Mouse (Mus musculus) left cerebral cortex, postnatal 4 days (tissue): ENCODE measurements around the gene Ccdc3. TPM values are rescaled to one million over a fixed set of nuclear protein-coding genes. Genes with fewer than 3 reads are reported as not detected.
A peak's percentile ranks its signal among the peaks of the same experiment; 100 is the strongest.
"Not testable (repeated sequence)": the region's sequence is repeated elsewhere in the genome, so short reads cannot be mapped to it uniquely, and the experiment has no call there.

Source experiments
- DNase-seq: peaks from one replicate; pipeline ENCODE4 v3.0.0-alpha.2; 2022
- intact Hi-C: fragments of 180-260 bp; cut with DNase I; formaldehyde crosslinking; loops from one replicate; pipeline ENCODE4 v1.15.1; 2025
- total RNA-seq, 2 experiments: library from RNA; stranded (reverse); gene quantifications; 2 replicates each; pipeline ENCODE4 v1.2.3; 2021

Ccdc3 gene
- total RNA-seq, 2 experiments from 2014 or later = 6.0 to 6.8 TPM

DNA sequence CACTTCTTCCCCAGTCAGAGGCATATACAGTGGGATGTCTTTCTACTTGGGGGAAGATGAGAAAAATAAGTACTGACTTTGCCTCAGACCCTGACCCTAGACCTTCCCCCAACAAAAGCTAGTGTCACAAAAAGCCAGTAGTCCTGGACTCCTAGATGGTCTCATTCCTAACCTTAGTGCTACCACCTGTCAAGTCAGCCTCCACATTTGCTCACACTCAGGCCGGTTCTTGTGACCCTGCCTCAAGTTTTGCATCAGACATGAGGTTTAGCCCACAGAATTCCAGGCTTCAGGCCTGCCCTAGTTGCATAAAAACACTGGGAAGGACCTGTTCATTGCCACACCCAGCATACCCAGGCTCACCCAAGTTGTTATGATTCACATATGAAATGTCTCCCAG lies 67.4 kb downstream of the Ccdc3 start:
- intact Hi-C loops = no loop called here
- no peak for DNase-seq

GRCm38 (mm10) chr2:5206651-5207050 lies 69.1 kb downstream of the Ccdc3 start:
- intact Hi-C loops = no loop called here
- no peak for DNase-seq

DNA sequence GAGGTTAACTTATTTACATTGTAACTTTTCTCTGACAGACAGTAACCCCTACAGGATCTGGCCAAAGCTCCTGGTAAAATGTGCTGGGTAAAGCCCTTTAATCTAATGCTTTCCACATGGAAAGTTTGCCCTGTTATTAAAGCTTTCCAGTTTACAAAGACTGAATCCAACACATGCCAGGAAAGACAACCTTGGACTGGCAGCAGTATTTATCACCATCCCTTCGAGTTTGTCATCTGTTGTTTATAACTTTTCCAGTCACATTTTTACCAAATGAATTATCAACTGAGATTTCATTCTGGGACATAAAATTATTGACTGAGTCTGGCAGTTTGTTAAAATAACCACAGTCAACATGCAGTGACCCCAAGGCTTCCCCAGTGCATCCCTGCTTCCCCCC lies 77.0 kb downstream of the Ccdc3 start:
- intact Hi-C loops = no loop called here
- no peak for DNase-seq

DNA sequence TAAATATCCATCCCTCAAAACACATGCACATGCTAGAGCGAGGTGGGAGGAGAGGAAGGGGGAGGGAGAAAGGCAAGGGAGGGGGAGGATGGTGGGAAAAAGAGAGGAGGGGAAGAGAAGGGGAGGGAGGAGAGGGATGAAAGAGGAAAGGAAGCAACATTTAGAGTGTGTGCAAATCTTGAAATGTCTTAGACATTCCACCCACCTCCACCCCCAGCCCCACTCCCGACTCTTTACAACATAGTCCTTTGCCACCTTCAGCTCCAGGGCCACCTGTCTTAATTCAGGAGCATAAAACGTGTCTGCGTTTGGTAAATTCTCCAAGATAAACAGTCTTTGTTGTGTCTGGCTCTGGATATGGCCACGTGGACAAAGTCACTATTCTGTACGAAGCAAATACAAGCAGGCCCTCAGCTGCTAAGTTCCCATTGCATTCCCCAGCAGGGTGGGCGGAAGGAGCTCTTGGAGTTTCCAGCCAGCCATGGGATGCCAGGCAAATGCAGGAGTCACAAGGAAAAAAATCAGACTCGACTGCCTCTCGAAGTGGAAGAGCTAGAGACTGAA lies 77.8 kb downstream of the Ccdc3 start:
- intact Hi-C loops = no loop called here
- no peak for DNase-seq

- intact Hi-C loops = no loop called here
- DNase-seq = no peak
Observed at GRCm38 (mm10) chr2:5219206-5219605, 81.6 kb downstream of the Ccdc3 start.

GRCm38 (mm10) chr2:5219847-5220375 lies 82.3 kb downstream of the Ccdc3 start:
- intact Hi-C loops = no loop called here
- DNase-seq = no peak

DNA sequence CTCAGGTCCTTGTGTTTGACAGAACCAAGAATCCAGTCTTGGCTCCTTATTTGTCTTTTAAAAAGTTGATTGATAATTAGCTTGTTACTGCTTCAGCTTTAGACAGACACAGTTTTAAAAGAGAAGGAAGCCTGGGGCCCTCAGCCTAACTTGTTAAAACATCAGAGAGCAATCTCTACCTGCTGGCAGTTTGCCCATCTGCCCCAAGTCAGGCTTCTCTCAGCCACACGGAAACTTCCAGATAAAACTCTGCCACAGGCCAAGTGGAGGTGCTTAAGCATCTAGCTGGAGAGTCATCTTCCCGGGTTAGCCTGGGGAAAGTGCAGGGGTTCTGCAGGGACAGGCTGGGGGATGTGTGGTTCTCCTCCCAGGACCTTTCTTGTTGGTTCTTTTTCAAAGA lies 85.0 kb downstream of the Ccdc3 start:
- intact Hi-C loops = no loop called here
- DNase-seq = no peak

DNA sequence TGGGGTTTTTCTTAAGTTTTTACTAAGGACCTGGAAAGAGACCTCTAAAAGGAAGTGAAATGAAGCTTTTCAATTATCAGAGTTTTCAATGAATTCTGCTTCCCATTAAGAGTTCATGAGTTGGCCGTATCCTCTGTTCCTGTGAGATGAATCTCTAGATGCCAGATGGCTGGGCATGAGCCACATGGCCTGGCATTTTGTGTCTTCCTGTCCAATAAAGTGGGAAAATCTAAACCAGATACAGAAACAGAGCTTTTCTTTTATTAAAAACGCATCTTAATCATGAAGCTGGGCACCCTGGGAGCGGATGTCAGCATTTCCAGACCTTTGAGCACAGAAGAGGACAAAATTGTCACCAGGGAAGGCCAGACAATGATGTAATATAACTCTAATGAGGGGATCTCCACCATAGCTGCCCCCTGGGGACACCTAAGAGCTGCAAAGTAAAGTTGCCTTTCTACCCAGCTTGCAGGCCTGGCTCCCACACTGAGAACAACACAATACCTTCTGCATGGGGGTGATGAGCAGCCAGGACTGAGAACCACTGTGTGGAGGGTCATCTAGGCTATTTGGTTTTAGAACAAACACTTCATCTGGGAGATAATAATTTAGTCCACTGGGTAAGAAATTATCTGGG lies 99.4 kb downstream of the Ccdc3 start:
- peak; percentile 35 for DNase-seq
- intact Hi-C loops = no loop called here

DNA sequence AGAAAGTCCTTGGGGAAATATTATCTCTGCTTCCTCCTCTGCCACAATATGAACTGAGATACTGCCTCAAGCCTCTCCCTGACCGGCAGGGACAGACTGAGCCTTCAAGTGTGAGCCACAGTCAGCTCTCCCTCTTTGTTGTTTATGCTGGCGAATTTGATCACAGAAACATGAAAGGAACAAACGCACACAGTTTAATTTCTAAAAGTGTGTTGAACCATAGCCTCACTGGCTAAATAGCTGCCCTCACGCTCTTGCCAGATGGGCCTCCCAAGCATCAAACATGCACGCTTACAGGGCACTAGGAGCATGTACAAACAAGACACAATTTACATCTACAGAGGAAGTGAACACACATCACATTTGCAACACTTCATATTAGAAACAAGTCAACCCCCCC lies 100.3 kb downstream of the Ccdc3 start:
- no peak for DNase-seq
- intact Hi-C loops = no loop called here

- intact Hi-C loops = no loop called here
- DNase-seq = no peak
Observed at GRCm38 (mm10) chr2:5239492-5239891, 101.9 kb downstream of the Ccdc3 start.

DNA sequence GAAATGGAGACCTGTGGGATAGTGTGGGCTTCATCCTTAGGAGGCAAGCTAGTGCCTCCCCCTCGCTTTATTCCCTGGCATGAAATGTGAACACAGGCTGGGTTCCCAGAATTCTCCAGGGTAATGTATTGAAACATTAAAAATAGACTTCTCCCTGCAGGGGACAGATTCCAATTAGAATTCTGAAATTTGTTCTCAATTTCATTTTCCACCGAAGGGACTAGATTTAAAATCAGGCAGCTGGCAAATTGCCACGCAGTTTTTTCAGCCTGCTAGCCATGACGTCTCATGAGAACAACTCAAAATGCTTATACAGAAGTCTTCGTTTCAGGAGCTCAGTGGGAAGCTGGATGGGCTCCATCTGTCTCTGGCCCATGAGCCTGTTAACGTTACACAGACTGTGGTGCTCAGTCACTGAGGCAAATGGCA lies 103.9 kb downstream of the Ccdc3 start:
- DNase-seq = peak; percentile 91
- intact Hi-C loops = no loop called here

DNA sequence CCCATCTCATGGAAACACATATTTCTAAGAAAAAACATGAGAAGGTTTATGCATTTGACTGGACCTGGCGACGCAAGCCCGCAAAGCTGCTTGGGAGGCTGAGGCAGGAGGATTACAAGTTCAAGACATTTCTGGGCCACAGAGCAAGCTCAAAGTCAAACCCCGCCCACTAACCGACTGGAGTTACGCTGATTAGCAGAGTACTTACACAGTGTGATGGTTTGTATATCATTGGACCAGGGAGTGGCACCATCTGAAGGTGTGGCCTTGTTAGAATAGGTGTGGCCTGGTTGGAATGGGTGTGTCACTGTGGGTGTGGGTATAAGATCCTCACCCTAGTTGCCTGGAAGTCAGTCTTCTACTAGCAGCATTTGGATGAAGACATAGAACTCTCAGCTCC lies 111.6 kb downstream of the Ccdc3 start:
- not testable (repeated sequence) for DNase-seq

DNA sequence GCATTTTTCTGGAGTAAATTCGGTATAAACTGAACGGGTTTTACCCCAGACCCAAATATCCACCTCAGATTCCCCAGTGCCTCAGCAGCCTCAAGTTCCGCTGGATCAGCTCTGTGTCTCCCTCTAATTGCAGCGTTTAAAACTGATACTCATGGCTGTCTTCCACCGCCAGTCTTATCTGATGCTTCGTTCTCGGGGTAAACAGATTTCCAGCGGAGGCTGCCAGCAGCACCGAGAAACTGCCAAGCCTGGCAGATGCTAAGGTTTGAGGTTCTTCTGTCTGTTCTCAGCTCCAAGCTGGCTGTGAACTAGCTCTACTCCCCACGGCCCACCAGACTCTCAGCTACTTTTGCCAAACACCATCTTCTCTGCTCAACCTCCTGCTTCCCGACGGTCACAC lies 112.4 kb downstream of the Ccdc3 start:
- intact Hi-C loops = loop anchor here (5.0 kb wide), 1 partner anchor 158 kb away; no protein-coding TSS in a partner anchor
- DNase-seq = peak; percentile 91

More for the DNA sequence above, 111.6 kb downstream of the Ccdc3 start:
- intact Hi-C loops = loop anchor here (5.0 kb wide), 1 partner anchor 157 kb away; no protein-coding TSS in a partner anchor

GRCm38 (mm10) chr2:5258250-5258649 lies 120.7 kb downstream of the Ccdc3 start:
- intact Hi-C loops = no loop called here

DNA sequence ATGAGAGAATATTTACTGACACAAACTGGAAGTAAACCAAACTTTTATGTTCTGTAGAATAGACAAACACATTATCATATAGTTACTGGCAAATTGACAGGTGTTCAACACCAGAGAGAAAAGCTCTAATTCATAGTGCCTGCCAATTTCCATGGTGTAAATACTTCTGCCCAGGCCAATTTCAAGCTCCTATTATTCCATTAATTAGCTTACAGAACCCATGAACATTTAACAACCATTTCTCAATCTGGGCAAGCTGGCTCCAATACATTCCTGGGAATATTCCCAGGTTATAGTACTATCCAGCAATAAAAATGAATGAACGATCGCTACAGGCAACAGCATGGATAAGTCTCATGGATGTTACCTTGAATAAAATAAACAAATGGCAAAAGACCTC lies 124.7 kb downstream of the Ccdc3 start:
- DNase-seq = no peak
- intact Hi-C loops = no loop called here

More at GRCm38 (mm10) chr2:5258250-5258649, 120.7 kb downstream of the Ccdc3 start:
- DNase-seq = no peak

GRCm38 (mm10) chr2:5267980-5268379 lies 130.4 kb downstream of the Ccdc3 start:
- intact Hi-C loops = no loop called here
- no peak for DNase-seq

Other genes starting within 250 kb of the Ccdc3 start
- 10 to 100 TPM; 43.3 to 44.8 TPM for gene Phyh, start 218.8 kb upstream of the Ccdc3 start, total RNA-seq
- gene Ucma, start 161.7 kb upstream of the Ccdc3 start, total RNA-seq = 1 to 10 TPM in 1 of 2 experiments, not detected in 1; 1.5 TPM
- gene Mcm10, start 125.0 kb upstream of the Ccdc3 start, total RNA-seq = 1 to 10 TPM; 3.4 to 4.0 TPM
- gene Optn, start 73.7 kb upstream of the Ccdc3 start, total RNA-seq = 10 to 100 TPM; 20.8 to 24.9 TPM